Mouse (Mus musculus): ENCODE measurements around the gene Kcnk2.

The Kcnk2 gene

GRCm38 (mm10) chr1:189402223-189402943, at the start of gene Kcnk2:
Gene Kcnk2 (minus strand): TSS chr1:189402273.
- TF ChIP-seq CTCF (conservative IDR thresholded peaks at IDR 0.05; ENCODE audit: low read length) (no peak), POU5F1 (IDR thresholded peaks at IDR 0.05; ENCODE audit: borderline replicate concordance, low read length) (no peak)
- Histone ChIP-seq H3K36me3 (ENCODE audit: insufficient read depth, low read length) (no peaks in the 10 kb centered on the region), H3K27me3 (ENCODE audit: insufficient read depth, low read length) (0 out of 2 replicates have a peak, but pooled peaks cover 3% of the 10 kb centered on the region), H3K9me3 (ENCODE audit: low read length) (peaks cover 32% of the 10 kb centered on the region), H3K4me3 (replicated peaks; ENCODE audit: low read length) (no peak within 1 kb of the TSS), H3K4me1 (replicated peaks; ENCODE audit: low read depth, low read length) (no peaks in the 10 kb centered on the region)

- no peaks in the 10 kb centered on the region for H3K36me3 ChIP-seq (ENCODE audit: insufficient read depth, low read length)
- 0 out of 2 replicates have a peak, but pooled peaks cover 7% of the 10 kb centered on the region for H3K9me3 ChIP-seq (ENCODE audit: low read length)
- H3K4me3 ChIP-seq (replicated peaks; ENCODE audit: low read length), result no peak overlapping the region
- no peaks in the 10 kb centered on the region for H3K27me3 ChIP-seq (ENCODE audit: insufficient read depth, low read length)
- TF ChIP-seq CTCF (conservative IDR thresholded peaks at IDR 0.05; ENCODE audit: low read length) (no peak), POU5F1 (IDR thresholded peaks at IDR 0.05; ENCODE audit: borderline replicate concordance, low read length) (no peak), NANOG (IDR thresholded peaks at IDR 0.05; ENCODE audit: borderline replicate concordance, low read length) (no peak)
- no peaks in the 10 kb centered on the region for H3K4me1 ChIP-seq (replicated peaks; ENCODE audit: low read depth, low read length)
Observed at GRCm38 (mm10) chr1:189440741-189441140, 38.7 kb upstream of the Kcnk2 start.

GRCm38 (mm10) chr1:189437126-189437525, 35.1 kb upstream of the Kcnk2 start:
- no peaks in the 10 kb centered on the region for H3K9me3 ChIP-seq (ENCODE audit: low read length)
- no peak overlapping the region for H3K4me3 ChIP-seq (replicated peaks; ENCODE audit: low read length)
- no peaks in the 10 kb centered on the region for H3K36me3 ChIP-seq (ENCODE audit: insufficient read depth, low read length)
- TF ChIP-seq CTCF (conservative IDR thresholded peaks at IDR 0.05; ENCODE audit: low read length) (no peak), POU5F1 (IDR thresholded peaks at IDR 0.05; ENCODE audit: borderline replicate concordance, low read length) (no peak)
- no peaks in the 10 kb centered on the region for H3K27me3 ChIP-seq (ENCODE audit: insufficient read depth, low read length)
- no peaks in the 10 kb centered on the region for H3K4me1 ChIP-seq (replicated peaks; ENCODE audit: low read depth, low read length)

- Histone ChIP-seq H3K27me3 (ENCODE audit: insufficient read depth, low read length) (no peaks in the 10 kb centered on the region), H3K9me3 (ENCODE audit: low read length) (no peaks in the 10 kb centered on the region), H3K36me3 (ENCODE audit: insufficient read depth, low read length) (no peaks in the 10 kb centered on the region), H3K4me3 (replicated peaks; ENCODE audit: low read length) (no peak overlapping the region), H3K4me1 (replicated peaks; ENCODE audit: low read depth, low read length) (no peaks in the 10 kb centered on the region)
- TF ChIP-seq POU5F1 (IDR thresholded peaks at IDR 0.05; ENCODE audit: borderline replicate concordance, low read length) (no peak), CTCF (conservative IDR thresholded peaks at IDR 0.05; ENCODE audit: low read length) (no peak), NANOG (IDR thresholded peaks at IDR 0.05; ENCODE audit: borderline replicate concordance, low read length) (no peak)
Observed at GRCm38 (mm10) chr1:189435452-189435851, 33.4 kb upstream of the Kcnk2 start.

- TF ChIP-seq NANOG (IDR thresholded peaks at IDR 0.05; ENCODE audit: borderline replicate concordance, low read length) (no peak), POU5F1 (IDR thresholded peaks at IDR 0.05; ENCODE audit: borderline replicate concordance, low read length) (no peak), CTCF (conservative IDR thresholded peaks at IDR 0.05; ENCODE audit: low read length) (no peak)
- Histone ChIP-seq H3K36me3 (ENCODE audit: insufficient read depth, low read length) (no peaks in the 10 kb centered on the region), H3K9me3 (ENCODE audit: low read length) (no peaks in the 10 kb centered on the region), H3K4me1 (replicated peaks; ENCODE audit: low read depth, low read length) (no peaks in the 10 kb centered on the region), H3K4me3 (replicated peaks; ENCODE audit: low read length) (no peak overlapping the region), H3K27me3 (ENCODE audit: insufficient read depth, low read length) (no peaks in the 10 kb centered on the region)
Observed at GRCm38 (mm10) chr1:189431479-189431878, 29.4 kb upstream of the Kcnk2 start.

GRCm38 (mm10) chr1:189430534-189430933, 28.5 kb upstream of the Kcnk2 start:
- Histone ChIP-seq H3K36me3 (ENCODE audit: insufficient read depth, low read length) (no peaks in the 10 kb centered on the region), H3K9me3 (ENCODE audit: low read length) (no peaks in the 10 kb centered on the region), H3K4me3 (replicated peaks; ENCODE audit: low read length) (no peak overlapping the region), H3K4me1 (replicated peaks; ENCODE audit: low read depth, low read length) (no peaks in the 10 kb centered on the region), H3K27me3 (ENCODE audit: insufficient read depth, low read length) (no peaks in the 10 kb centered on the region)
- TF ChIP-seq NANOG (IDR thresholded peaks at IDR 0.05; ENCODE audit: borderline replicate concordance, low read length) (no peak), POU5F1 (IDR thresholded peaks at IDR 0.05; ENCODE audit: borderline replicate concordance, low read length) (no peak), CTCF (conservative IDR thresholded peaks at IDR 0.05; ENCODE audit: low read length) (no peak)

- H3K9me3 ChIP-seq (ENCODE audit: low read length), result no peaks in the 10 kb centered on the region
- H3K27me3 ChIP-seq (ENCODE audit: insufficient read depth, low read length), result no peaks in the 10 kb centered on the region
- no peak overlapping the region for H3K4me3 ChIP-seq (replicated peaks; ENCODE audit: low read length)
- no peaks in the 10 kb centered on the region for H3K4me1 ChIP-seq (replicated peaks; ENCODE audit: low read depth, low read length)
- TF ChIP-seq POU5F1 (IDR thresholded peaks at IDR 0.05; ENCODE audit: borderline replicate concordance, low read length), result no peak
- TF ChIP-seq CTCF (conservative IDR thresholded peaks at IDR 0.05; ENCODE audit: low read length), result no peak
- no peak for TF ChIP-seq NANOG (IDR thresholded peaks at IDR 0.05; ENCODE audit: borderline replicate concordance, low read length)
- no peaks in the 10 kb centered on the region for H3K36me3 ChIP-seq (ENCODE audit: insufficient read depth, low read length)
Observed at GRCm38 (mm10) chr1:189429566-189429965, 27.5 kb upstream of the Kcnk2 start.

- H3K4me3 ChIP-seq (replicated peaks; ENCODE audit: low read length), result no peak overlapping the region
Observed at GRCm38 (mm10) chr1:189426252-189426651, 24.2 kb upstream of the Kcnk2 start.

GRCm38 (mm10) chr1:189419914-189420313, 17.8 kb upstream of the Kcnk2 start:
- no peaks in the 10 kb centered on the region; the same call in 1 of the 2 replicates for H3K9me3 ChIP-seq (ENCODE audit: low read length)
- no peaks in the 10 kb centered on the region for H3K4me1 ChIP-seq (replicated peaks; ENCODE audit: low read depth, low read length)
- TF ChIP-seq NANOG (IDR thresholded peaks at IDR 0.05; ENCODE audit: borderline replicate concordance, low read length), result no peak
- no peak for TF ChIP-seq CTCF (conservative IDR thresholded peaks at IDR 0.05; ENCODE audit: low read length)
- no peak for TF ChIP-seq POU5F1 (IDR thresholded peaks at IDR 0.05; ENCODE audit: borderline replicate concordance, low read length)
- no peaks in the 10 kb centered on the region for H3K27me3 ChIP-seq (ENCODE audit: insufficient read depth, low read length)
- H3K4me3 ChIP-seq (replicated peaks; ENCODE audit: low read length), result no peak overlapping the region
- H3K36me3 ChIP-seq (ENCODE audit: insufficient read depth, low read length), result no peaks in the 10 kb centered on the region

More at GRCm38 (mm10) chr1:189426252-189426651, 24.2 kb upstream of the Kcnk2 start:
- Histone ChIP-seq H3K36me3 (ENCODE audit: insufficient read depth, low read length) (no peaks in the 10 kb centered on the region), H3K27me3 (ENCODE audit: insufficient read depth, low read length) (no peaks in the 10 kb centered on the region), H3K9me3 (ENCODE audit: low read length) (no peaks in the 10 kb centered on the region), H3K4me1 (replicated peaks; ENCODE audit: low read depth, low read length) (no peaks in the 10 kb centered on the region)
- TF ChIP-seq CTCF (conservative IDR thresholded peaks at IDR 0.05; ENCODE audit: low read length) (no peak), NANOG (IDR thresholded peaks at IDR 0.05; ENCODE audit: borderline replicate concordance, low read length) (no peak), POU5F1 (IDR thresholded peaks at IDR 0.05; ENCODE audit: borderline replicate concordance, low read length) (no peak)

Data from E14TG2a.4 (cell line).